Mouse (Mus musculus): ENCODE data around the gene Etv6. TPM values are rescaled to one million over a fixed set of nuclear protein-coding genes. Genes with fewer than 3 reads are reported as not detected.

Gene Etv6
- total and polyA plus RNA-seq, 3 experiments = 12.6 to 25.9 TPM; not detected in 1

GRCm38 (mm10) chr6:134133756-134134155, 98.3 kb downstream of the Etv6 start:
- TF ChIP-seq SIN3A (IDR thresholded peaks at IDR 0.05; ENCODE audit: low read length) = no peak
- no peak for TF ChIP-seq MEF2A (IDR thresholded peaks at IDR 0.05; ENCODE audit: extremely low read depth, insufficient replicate concordance, low read depth, low read length, poor library complexity, severe bottlenecking)
- no peak for TF ChIP-seq SMC3 (IDR thresholded peaks at IDR 0.05; ENCODE audit: low read depth, low read length)
- TF ChIP-seq ZC3H11A (IDR thresholded peaks at IDR 0.05; ENCODE audit: low read depth, low read length) = no peak
- no peak for TF ChIP-seq NRF1 (IDR thresholded peaks at IDR 0.05; ENCODE audit: insufficient read depth, low read depth, low read length, poor library complexity, severe bottlenecking)
- TF ChIP-seq RCOR1 (IDR thresholded peaks at IDR 0.05; ENCODE audit: low read depth, low read length) = no peak
- TF ChIP-seq E2F4 (IDR thresholded peaks at IDR 0.05; ENCODE audit: borderline replicate concordance, low read depth, low read length) = no peak
- TF ChIP-seq KAT2A (conservative IDR thresholded peaks at IDR 0.05; ENCODE audit: low read depth, low read length) = no peak
- no peak for TF ChIP-seq HCFC1 (IDR thresholded peaks at IDR 0.05; ENCODE audit: low read depth, low read length)
- no peak for TF ChIP-seq JUND (IDR thresholded peaks at IDR 0.05; ENCODE audit: low read depth, low read length)
- TF ChIP-seq MAZ (IDR thresholded peaks at IDR 0.05; ENCODE audit: low read depth, low read length) = no peak
- no peak for TF ChIP-seq GABPA (IDR thresholded peaks at IDR 0.05; ENCODE audit: low read depth, low read length)
- TF ChIP-seq MAX (IDR thresholded peaks at IDR 0.05; ENCODE audit: low read length) = no peak
- no peak for TF ChIP-seq CHD1 (IDR thresholded peaks at IDR 0.05; ENCODE audit: low read depth, low read length)
- no peak for TF ChIP-seq ZMIZ1 (IDR thresholded peaks at IDR 0.05; ENCODE audit: low read depth, low read length)
- H3K36me3 ChIP-seq (ENCODE audit: control insufficient read depth in 1 of 2, insufficient read depth in 2 of 2, low read length in 2 of 2) = peaks cover 5 to 22% of the 10 kb centered on the region in 2 experiments
- no peak overlapping the region for H3K27ac ChIP-seq (ENCODE audit: control insufficient read depth, low read depth, low read length)
- no peak overlapping the region for H3K4me3 ChIP-seq (ENCODE audit: control insufficient read depth in 1 of 2, insufficient read depth in 1 of 2, low read depth in 2 of 2, low read length in 2 of 2)
- no peak overlapping the region for H3K9ac ChIP-seq (ENCODE audit: control insufficient read depth, low read depth, low read length, poor library complexity, severe bottlenecking)
- H3K4me1 ChIP-seq (ENCODE audit: control insufficient read depth in 1 of 2, insufficient read depth in 2 of 2, low read length in 2 of 2) = peaks cover 6 to 12% of the 10 kb centered on the region in 2 experiments
- no peaks in the 10 kb centered on the region for H3K27me3 ChIP-seq (ENCODE audit: control insufficient read depth in 1 of 2, insufficient read depth in 2 of 2, low read length in 2 of 2)
- H3K79me2 ChIP-seq (ENCODE audit: control insufficient read depth, insufficient read depth, low read length, poor library complexity) = peaks cover 2% of the 10 kb centered on the region; the same call in 1 of the 2 replicates
- no peak for DNase-seq (ENCODE audit: low read depth, low spot score)
- H3K9me3 ChIP-seq (replicated peaks; ENCODE audit: insufficient read depth, low read length) = no peaks in the 10 kb centered on the region

GRCm38 (mm10) chr6:134134821-134135323, 99.4 kb downstream of the Etv6 start:
- DNase-seq (ENCODE audit: low read depth, low spot score) = no peak
- H3K9me3 ChIP-seq (replicated peaks; ENCODE audit: insufficient read depth, low read length) = no peaks in the 10 kb centered on the region
- no peaks in the 10 kb centered on the region for H3K27me3 ChIP-seq (ENCODE audit: control insufficient read depth in 1 of 2, insufficient read depth in 2 of 2, low read length in 2 of 2)
- no peak overlapping the region for H3K4me3 ChIP-seq (ENCODE audit: control insufficient read depth in 1 of 2, insufficient read depth in 1 of 2, low read depth in 2 of 2, low read length in 2 of 2)
- H3K4me1 ChIP-seq (ENCODE audit: control insufficient read depth in 1 of 2, insufficient read depth in 2 of 2, low read length in 2 of 2) = peaks cover 6 to 11% of the 10 kb centered on the region in 2 experiments
- H3K36me3 ChIP-seq (ENCODE audit: control insufficient read depth in 1 of 2, insufficient read depth in 2 of 2, low read length in 2 of 2) = peaks cover 4 to 22% of the 10 kb centered on the region in 2 experiments
- peaks cover 3% of the 10 kb centered on the region; the same call in 1 of the 2 replicates for H3K79me2 ChIP-seq (ENCODE audit: control insufficient read depth, insufficient read depth, low read length, poor library complexity)
- H3K27ac ChIP-seq (ENCODE audit: control insufficient read depth, low read depth, low read length) = no peak overlapping the region
- no peak overlapping the region for H3K9ac ChIP-seq (ENCODE audit: control insufficient read depth, low read depth, low read length, poor library complexity, severe bottlenecking)
- TF ChIP-seq ZNF384 (IDR thresholded peaks at IDR 0.05; ENCODE audit: low read depth, low read length) (no peak), CHD2 (IDR thresholded peaks at IDR 0.05; ENCODE audit: low read length) (no peak), USF2 (IDR thresholded peaks at IDR 0.05; ENCODE audit: borderline replicate concordance in 1 of 2, insufficient read depth in 1 of 2, low read depth in 1 of 2, low read length in 2 of 2) (no peak), RCOR1 (IDR thresholded peaks at IDR 0.05; ENCODE audit: low read depth, low read length) (no peak), SIN3A (IDR thresholded peaks at IDR 0.05; ENCODE audit: low read length) (no peak), GABPA (IDR thresholded peaks at IDR 0.05; ENCODE audit: low read depth, low read length) (no peak), RAD21 (IDR thresholded peaks at IDR 0.05; ENCODE audit: low read depth, low read length) (no peak)
